Mouse (Mus musculus): ENCODE results near the gene Vmn1r132.
"Not testable (repeated sequence)": the region's sequence is repeated elsewhere in the genome, so short reads cannot be mapped to it uniquely, and the experiment has no call there.

The Vmn1r132 gene

GRCm38 (mm10) chr7:21613792-21614191 lies at the start of gene Vmn1r132:
TSS of gene Vmn1r132 (plus strand) at chr7:21614092.
- DNase-seq (ENCODE audit: low spot score in 2 of 2): not testable (repeated sequence)

Measured in spleen, postnatal 36 days (tissue).